Mouse (Mus musculus) liver, embryonic 14.5 days (tissue): ENCODE results near the gene Carns1. TPM values are rescaled to one million over a fixed set of nuclear protein-coding genes. Genes with fewer than 3 reads are reported as not detected.

ENCODE experiments used
- ATAC-seq: fragments of 200-750 bp; cut with Nextera tagmentation; 2 replicates; pipeline ENCODE4 v1.8.0; 2017; ENCODE audit warnings: moderate number of reproducible peaks, mild to moderate bottlenecking, moderate library complexity; ENCODE audit not compliant: insufficient read depth
- DNase-seq, 3 experiments: peaks; one replicate each; pipeline ENCODE4 v3.0.0-alpha.2; 2012 to 2013; ENCODE audit warnings: low read depth in 3 of 3, low spot score in 3 of 3
- H3K27ac ChIP-seq: fragments of 300-500 bp; sonication (generic); 2 replicates; pipeline ENCODE4 v1.5.1; 2014; ENCODE audit warnings: moderate library complexity, mild to moderate bottlenecking, control low read depth, inconsistent platforms
- H3K27me3 ChIP-seq: fragments of 300-500 bp; sonication (generic); 2 replicates; pipeline ENCODE4 v1.6.1; 2014; ENCODE audit warnings: mild to moderate bottlenecking, low read length, moderate library complexity; ENCODE audit not compliant: control insufficient read depth, insufficient read depth
- H3K36me3 ChIP-seq: fragments of 300-500 bp; sonication (generic); replicated peaks from 2 replicates; pipeline ENCODE4 v1.6.1; 2014; ENCODE audit warnings: low read depth; ENCODE audit not compliant: control insufficient read depth, insufficient read depth
- H3K4me1 ChIP-seq, 2 experiments: fragments of 200-500 bp in 1 of 2; fragments of 300-500 bp in 1 of 2; sonication (generic) in 1 of 2; replicated peaks; 2 replicates each; pipeline ENCODE4 v1.6.1; 2012 to 2014; ENCODE audit warnings: antibody characterized with exemption in 1 of 2, inconsistent platforms in 1 of 2, low read length in 1 of 2; ENCODE audit not compliant: control insufficient read depth in 2 of 2, insufficient read depth in 2 of 2
- H3K4me2 ChIP-seq: fragments of 300-500 bp; sonication (generic); 2 replicates; pipeline ENCODE4 v1.6.1; 2014; ENCODE audit warnings: low read depth, mild to moderate bottlenecking, control low read depth, moderate library complexity
- H3K4me3 ChIP-seq, 2 experiments: fragments of 200-500 bp in 1 of 2; fragments of 300-500 bp in 1 of 2; sonication (generic) in 1 of 2; 2 replicates each; pipeline ENCODE4 v1.5.1; 2012 to 2014; ENCODE audit warnings: low read depth in 2 of 2, low read length in 2 of 2, mild to moderate bottlenecking in 2 of 2, control low read depth in 1 of 2, inconsistent platforms in 1 of 2, moderate library complexity in 1 of 2; ENCODE audit not compliant: insufficient read depth in 1 of 2
- H3K9ac ChIP-seq: fragments of 300-500 bp; sonication (generic); replicated peaks from 2 replicates; pipeline ENCODE4 v1.6.1; 2014; ENCODE audit warnings: mild to moderate bottlenecking, control low read depth, moderate library complexity
- H3K9me3 ChIP-seq: fragments of 300-500 bp; sonication (generic); 2 replicates; pipeline ENCODE4 v1.6.1; 2016; ENCODE audit warnings: low read length, mixed read lengths; ENCODE audit not compliant: control insufficient read depth
- CTCF ChIP-seq: IDR thresholded peaks from 2 replicates; pipeline ENCODE4 v1.5.1; 2016; ENCODE audit warnings: antibody characterized with exemption, low read depth, control low read depth
- EP300 ChIP-seq: IDR thresholded peaks from 2 replicates; pipeline ENCODE4 v1.6.1; 2016; ENCODE audit warnings: antibody characterized with exemption, low read depth
- WGBS: fragments of 180-500 bp; shearing (Covaris S2); extraction: QIAGEN DNeasy Blood & Tissue Kit; methylation state at CpG from one replicate; pipeline ENCODE4 v1.1.7; 2014; ENCODE audit not compliant: insufficient replicate concordance; 5-methylcytosine and 5-hydroxymethylcytosine counted together
- polyA plus RNA-seq, 2 experiments: library from polyadenylated mRNA; depleted of rRNA in 1 of 2; stranded (reverse) in 1 of 2; unstranded in 1 of 2; fragments of >200 nt; fragmentation: Nextera tagmentation in 1 of 2; extraction: Ambion mirVana in 1 of 2; gene quantifications; 2 replicates each; pipeline versions ENCODE4 v1.2.1 to v1.2.3; 2012 to 2014

Gene Carns1
- polyA plus RNA-seq, 2 experiments, result 0.18 to 0.32 TPM

DNA sequence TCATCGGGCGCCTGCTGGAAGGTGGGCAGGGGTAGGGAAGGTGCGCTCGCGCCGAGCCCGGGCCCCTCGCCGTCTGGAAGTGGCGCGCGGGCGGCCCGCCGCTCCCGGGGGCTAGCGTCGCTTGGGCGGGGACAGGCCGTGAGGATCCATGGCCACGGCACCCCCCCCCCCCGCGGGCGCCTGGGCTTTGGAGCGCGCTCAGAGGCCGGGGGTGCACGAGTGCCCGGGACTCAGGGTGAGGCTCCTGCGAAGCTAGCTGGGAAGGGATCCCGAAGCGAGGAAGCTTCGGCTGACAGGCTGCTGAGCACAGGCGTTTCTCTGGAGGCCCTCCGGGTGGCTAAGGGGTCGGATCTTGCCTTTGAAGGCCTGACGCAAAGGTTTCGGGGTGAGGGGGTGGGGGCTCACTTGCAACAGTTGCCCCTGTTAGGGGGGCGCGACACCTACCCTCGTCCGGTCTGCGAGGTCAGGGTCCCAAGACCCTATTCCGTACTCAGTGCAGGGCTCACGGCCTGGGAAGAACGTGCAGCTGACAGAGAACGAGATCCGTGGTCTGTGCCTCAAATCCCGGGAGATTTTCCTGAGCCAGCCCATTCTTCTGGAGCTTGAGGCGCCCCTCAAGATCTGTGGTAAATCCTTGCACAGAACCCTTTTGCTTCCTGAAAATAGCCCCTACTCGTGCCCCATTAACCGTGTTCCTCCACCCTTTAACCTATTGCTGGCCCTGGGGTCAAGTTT, 17.1 kb upstream of the Carns1 start:
- TF ChIP-seq EP300, result no peak
- no peak for TF ChIP-seq CTCF
- DNase-seq (no peak), ATAC-seq (peak; percentile 62)
- Histone ChIP-seq H3K9ac (peak overlapping the region; percentile 91), H3K4me1 (peaks cover 14 to 24% of the 10 kb centered on the region in 2 experiments), H3K36me3 (peaks cover 43% of the 10 kb centered on the region), H3K9me3 (no peaks in the 10 kb centered on the region), H3K27ac (peak overlapping the region; percentile 60), H3K4me3 (peak overlapping the region; percentile 85 to 89), H3K4me2 (peak overlapping the region; percentile 77), H3K27me3 (no peaks in the 10 kb centered on the region)
- under 1% methylated on average over 49 of the region's 52 CpGs for WGBS

DNA sequence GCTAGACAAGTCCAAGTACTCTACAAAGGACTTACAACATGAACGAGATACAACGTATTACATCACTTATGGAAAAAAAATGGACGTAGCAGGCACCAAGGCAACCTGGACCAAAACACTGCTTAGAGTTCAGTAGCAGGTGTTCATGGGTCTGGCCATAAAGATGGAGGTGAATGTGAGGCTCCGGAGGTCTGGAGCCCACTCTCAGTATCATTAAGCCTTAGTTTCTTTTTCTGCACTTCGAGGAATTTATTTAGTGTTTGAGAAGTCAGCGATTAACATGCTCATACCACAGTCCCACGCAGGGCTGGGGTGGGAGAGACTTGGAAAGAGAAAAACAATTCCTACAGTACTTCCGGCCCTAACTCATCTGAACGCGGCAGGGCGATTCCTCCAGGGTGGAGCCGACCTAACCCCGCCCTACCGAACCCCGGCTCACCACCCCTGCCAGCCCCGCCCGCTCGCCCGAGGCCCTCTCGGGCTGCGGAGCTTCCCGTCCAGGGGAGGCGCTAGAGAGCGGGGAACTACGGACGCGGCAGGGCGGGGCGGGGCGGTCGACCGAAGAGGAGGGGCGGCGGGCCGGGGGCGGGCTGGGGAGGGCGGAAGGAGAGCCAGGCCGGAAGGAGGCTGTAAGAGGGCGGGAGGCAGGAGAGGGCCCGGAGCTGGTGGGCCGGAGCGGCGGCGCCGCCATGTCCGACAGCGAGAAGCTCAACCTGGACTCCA, 16.4 kb upstream of the Carns1 start, which contains the start of gene Ppp1ca:
Gene Ppp1ca (plus strand): TSS at position 538 of the 723 bp plus-strand sequence.
- Histone ChIP-seq H3K27me3 (no peaks in the 10 kb centered on the region), H3K27ac (peak within 1 kb of the TSS; percentile 64), H3K4me3 (peak within 1 kb of the TSS; percentile 85 to 89), H3K9ac (peak within 1 kb of the TSS; percentile 91), H3K9me3 (no peaks in the 10 kb centered on the region), H3K36me3 (peaks cover 35% of the 10 kb centered on the region), H3K4me2 (peak within 1 kb of the TSS; percentile 77), H3K4me1 (peaks cover 14 to 24% of the 10 kb centered on the region in 2 experiments)
- 5% methylated on average over 36 of the region's 47 CpGs for WGBS
- DNase-seq (peak; percentile 89 to 92 (median 92)), ATAC-seq (peak; percentile 91)
- no peak for TF ChIP-seq EP300
- TF ChIP-seq CTCF, result peak; percentile 90

DNA sequence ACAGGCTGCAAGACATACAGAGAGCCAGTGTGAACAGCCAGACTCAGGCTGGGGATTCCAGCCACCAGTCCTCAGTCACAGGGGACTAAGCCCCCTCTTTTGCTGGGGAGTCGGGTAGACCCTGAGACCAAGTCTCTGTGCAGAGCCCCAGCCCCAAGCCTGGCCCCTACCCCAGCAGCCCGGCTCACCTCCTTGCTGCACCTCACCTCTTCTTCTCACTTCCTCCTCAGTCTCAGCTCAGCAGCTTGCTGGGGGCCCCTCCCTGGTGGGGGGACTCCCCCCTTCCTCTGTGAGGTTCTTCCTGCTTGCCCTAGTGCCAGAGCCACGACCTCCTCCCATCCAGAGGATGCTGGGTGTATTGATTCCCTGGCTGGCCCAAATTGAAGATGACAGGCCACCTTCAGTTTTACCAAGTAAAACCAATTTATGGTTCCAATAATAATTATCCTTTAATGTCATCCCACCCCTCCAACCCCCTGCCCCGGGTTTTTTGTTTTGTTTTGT, 15.6 kb upstream of the Carns1 start, which contains the start of gene Tbc1d10c:
Gene Tbc1d10c (minus strand): TSS at position 454 of the 504 bp plus-strand sequence.
- ATAC-seq (no peak), DNase-seq (no peak)
- H3K9me3 ChIP-seq, result no peaks in the 10 kb centered on the region
- 16% methylated on average over 4 of the region's 4 CpGs for WGBS
- TF ChIP-seq EP300, result no peak
- no peak for TF ChIP-seq CTCF
- peak within 1 kb of the TSS; percentile 85 to 89 for H3K4me3 ChIP-seq
- peak within 1 kb of the TSS; percentile 91 for H3K9ac ChIP-seq
- peak within 1 kb of the TSS; percentile 64 for H3K27ac ChIP-seq
- H3K27me3 ChIP-seq, result no peaks in the 10 kb centered on the region
- H3K36me3 ChIP-seq, result peaks cover 27% of the 10 kb centered on the region
- peaks cover 14 to 24% of the 10 kb centered on the region in 2 experiments for H3K4me1 ChIP-seq
- H3K4me2 ChIP-seq, result peak within 1 kb of the TSS; percentile 77

DNA sequence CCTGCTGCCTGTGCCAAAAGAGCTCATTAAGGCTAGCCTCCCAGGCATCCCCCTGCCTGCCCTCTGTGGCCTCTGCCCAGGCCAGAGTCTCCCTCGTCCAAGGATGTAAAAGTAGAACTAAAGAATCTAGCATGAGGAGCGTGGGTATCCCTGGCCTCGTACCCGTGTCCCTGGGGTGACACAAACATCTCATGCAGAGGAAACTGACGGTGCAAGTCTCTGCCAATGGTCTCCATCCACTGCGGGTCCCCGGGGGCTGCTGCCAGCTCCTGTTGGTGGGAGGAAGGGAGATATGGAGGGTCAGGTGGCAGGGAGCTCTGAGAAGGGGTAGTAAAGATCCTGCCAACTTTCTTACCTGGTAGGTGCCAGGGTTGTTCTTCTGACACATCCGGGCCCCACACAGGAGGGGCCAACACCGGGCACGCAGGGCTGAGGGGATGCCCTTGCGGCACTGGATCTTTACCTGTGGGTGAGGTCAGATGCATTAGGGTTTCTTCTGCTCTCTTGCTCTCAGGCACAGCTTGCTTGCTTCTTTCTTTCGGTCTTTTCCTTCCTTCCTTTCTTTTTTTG, 13.9 kb upstream of the Carns1 start:
- Histone ChIP-seq H3K27me3 (no peaks in the 10 kb centered on the region), H3K27ac (no peak overlapping the region), H3K4me2 (no peak overlapping the region), H3K4me3 (no peak overlapping the region), H3K9ac (no peak overlapping the region), H3K4me1 (peaks cover 14 to 30% of the 10 kb centered on the region in 2 experiments), H3K9me3 (no peaks in the 10 kb centered on the region), H3K36me3 (peaks cover 10% of the 10 kb centered on the region)
- TF ChIP-seq EP300 (no peak), CTCF (no peak)
- 77% methylated on average over 12 of the region's 12 CpGs for WGBS
- no peak for DNase-seq
- no peak for ATAC-seq
